Mouse (Mus musculus) naive thymus-derived CD4-positive, alpha-beta T cell, adult 5 months (primary cell): ENCODE measurements around the gene Ankrd66. TPM values are rescaled to one million over a fixed set of nuclear protein-coding genes. Genes with fewer than 3 reads are reported as not detected.

ENCODE experiments used
- polyA plus RNA-seq: library from polyadenylated mRNA; unstranded; fragments of 100-300 nt; shearing (Covaris generic); gene quantifications from one replicate; pipeline ENCODE4 v1.2.1, GENCODE M21; 2017

The Ankrd66 gene
- not detected for polyA plus RNA-seq

GRCm38 (mm10) chr17:43543539-43543938 lies at the start of gene Ankrd66:
TSS of gene Ankrd66 (minus strand) at chr17:43543639.

GRCm38 (mm10) chr17:43567992-43568888 lies 24.8 kb upstream of the Ankrd66 start, which contains the start of gene Pla2g7:
TSS of gene Pla2g7 (plus strand) at chr17:43568098.

GRCm38 (mm10) chr17:43502592-43502991 lies 40.8 kb downstream of the Ankrd66 start, which contains the start of gene Mep1a:
TSS of gene Mep1a (minus strand) at chr17:43502812.

Other genes with a start within 250 kb of the Ankrd66 start
- gene Adgrf5, start 183.2 kb downstream of the Ankrd66 start, polyA plus RNA-seq: not detected
- gene Mep1a, start 40.8 kb downstream of the Ankrd66 start, polyA plus RNA-seq: not detected
- 0.19 TPM for gene Pla2g7, start 24.5 kb upstream of the Ankrd66 start, polyA plus RNA-seq
- gene Tdrd6, start 86.7 kb upstream of the Ankrd66 start, polyA plus RNA-seq: not detected
- 19.9 TPM for gene Slc25a27, start 123.6 kb upstream of the Ankrd66 start, polyA plus RNA-seq
- gene Cyp39a1, start 123.8 kb upstream of the Ankrd66 start, polyA plus RNA-seq: 1.2 TPM